Mouse (Mus musculus) C2C12 (cell line): ENCODE measurements around the gene Ihh. TPM values are rescaled to one million over a fixed set of nuclear protein-coding genes. Genes with fewer than 3 reads are reported as not detected.
A peak's percentile ranks its signal among the peaks of the same experiment; 100 is the strongest.

ENCODE experiments used
- H3K27me3 ChIP-seq: one replicate; pipeline ENCODE4 v1.6.1; 2011; ENCODE audit not compliant: control insufficient read depth, insufficient read depth, insufficient read length
- H3K36me3 ChIP-seq: one replicate; pipeline ENCODE4 v1.6.1; 2011; ENCODE audit not compliant: control insufficient read depth, insufficient read depth
- H3K4me3 ChIP-seq: one replicate; pipeline ENCODE4 v1.5.1; 2011; ENCODE audit warnings: mild to moderate bottlenecking, control low read depth; ENCODE audit not compliant: poor library complexity, insufficient read depth, severe bottlenecking
- H3K79me2 ChIP-seq: one replicate; pipeline ENCODE4 v1.6.1; 2011; ENCODE audit not compliant: control insufficient read depth, insufficient read depth
- H3K79me3 ChIP-seq: one replicate; pipeline ENCODE4 v1.6.1; 2011; ENCODE audit warnings: low read depth, control low read depth
- H3ac ChIP-seq: one replicate; pipeline ENCODE3; 2011; ENCODE audit warnings: low read depth; ENCODE audit not compliant: control insufficient read depth, insufficient read length
- CEBPB ChIP-seq: IDR thresholded peaks from one replicate; pipeline ENCODE4 v1.6.1; 2011; ENCODE audit warnings: low read depth, mild to moderate bottlenecking, control low read depth, moderate library complexity
- CTCF ChIP-seq: IDR thresholded peaks from one replicate; pipeline ENCODE4 v1.5.1; 2011; ENCODE audit not compliant: control insufficient read depth, insufficient read depth, insufficient read length
- FOSL1 ChIP-seq: IDR thresholded peaks from one replicate; pipeline ENCODE4 v1.8.0; 2011; ENCODE audit warnings: mild to moderate bottlenecking, low read length; ENCODE audit not compliant: poor library complexity, insufficient read depth, severe bottlenecking
- MAX ChIP-seq: IDR thresholded peaks from one replicate; pipeline ENCODE4 v1.6.1; 2011; ENCODE audit warnings: mild to moderate bottlenecking, control low read depth
- MYOD1 ChIP-seq: IDR thresholded peaks from one replicate; pipeline ENCODE4 v1.6.1; 2011; ENCODE audit warnings: low read depth; ENCODE audit not compliant: control insufficient read depth, insufficient read length
- MYOG ChIP-seq: IDR thresholded peaks from one replicate; pipeline ENCODE4 v1.6.1; 2011; ENCODE audit not compliant: control insufficient read depth, insufficient read length; ENCODE audit errors: extremely low read depth
- USF1 ChIP-seq: IDR thresholded peaks from one replicate; pipeline ENCODE4 v1.6.1; 2011; ENCODE audit warnings: low read depth, mild to moderate bottlenecking, control low read depth, moderate library complexity
- polyA plus RNA-seq: library from polyadenylated mRNA; unstranded; fragments of >200 nt; fragmentation: generic; extraction: Trizol; gene quantifications from one replicate; pipeline ENCODE4 v1.2.1, GENCODE M21; 2012; ENCODE audit warnings: missing spikeins

Ihh gene
- polyA plus RNA-seq, 1 experiment: 0.07 TPM

DNA sequence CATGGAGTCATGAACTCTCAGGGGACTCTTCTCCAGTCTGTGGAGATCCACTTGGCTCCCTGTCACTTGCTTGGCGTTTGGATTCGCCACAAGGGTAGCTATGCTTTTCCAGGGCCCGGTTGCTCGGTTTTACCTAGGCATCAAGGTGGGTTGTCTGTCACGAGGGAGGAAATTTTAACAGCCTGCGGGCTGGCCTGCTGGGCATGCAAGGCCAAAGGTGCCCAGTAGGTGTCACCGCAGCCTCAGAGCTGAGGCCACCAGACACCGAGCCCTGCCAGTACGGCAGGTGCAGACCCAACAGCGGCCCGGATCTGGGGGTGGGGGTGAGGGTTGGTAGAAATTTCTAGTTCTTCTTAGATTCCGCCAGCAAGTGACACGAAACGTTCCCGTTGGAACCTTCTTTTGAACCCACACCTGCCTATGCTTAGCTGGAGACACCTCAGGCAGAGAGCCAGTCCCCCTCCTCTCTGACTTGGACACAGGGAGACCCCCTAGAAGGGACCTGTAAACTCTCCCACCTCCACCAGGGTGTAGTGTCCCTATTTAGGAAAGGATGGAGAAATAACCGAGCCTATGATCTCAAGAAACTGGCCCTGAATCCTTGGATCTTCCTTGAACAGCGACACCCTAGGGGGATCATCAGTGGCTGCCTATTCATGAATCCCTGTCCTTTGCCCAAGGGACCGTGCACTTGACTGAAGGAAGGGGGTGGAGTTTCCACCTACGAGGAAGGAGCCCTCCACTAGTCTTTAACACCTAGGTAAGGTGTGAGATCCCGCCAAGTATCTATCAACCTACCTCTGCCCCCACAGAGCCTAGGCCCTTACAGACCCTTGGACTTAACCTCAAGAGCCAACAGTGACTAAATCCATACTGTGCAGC lies 2.4 kb downstream of the Ihh start:
- Histone ChIP-seq H3K79me2 (no peaks in the 10 kb centered on the region), H3ac (no peak overlapping the region), H3K27me3 (peaks cover 93% of the 10 kb centered on the region), H3K79me3 (no peaks in the 10 kb centered on the region), H3K36me3 (no peaks in the 10 kb centered on the region), H3K4me3 (no peak overlapping the region)
- no peak for TF ChIP-seq CEBPB
- no peak for TF ChIP-seq MYOG
- peak; percentile 86 for TF ChIP-seq CTCF

DNA sequence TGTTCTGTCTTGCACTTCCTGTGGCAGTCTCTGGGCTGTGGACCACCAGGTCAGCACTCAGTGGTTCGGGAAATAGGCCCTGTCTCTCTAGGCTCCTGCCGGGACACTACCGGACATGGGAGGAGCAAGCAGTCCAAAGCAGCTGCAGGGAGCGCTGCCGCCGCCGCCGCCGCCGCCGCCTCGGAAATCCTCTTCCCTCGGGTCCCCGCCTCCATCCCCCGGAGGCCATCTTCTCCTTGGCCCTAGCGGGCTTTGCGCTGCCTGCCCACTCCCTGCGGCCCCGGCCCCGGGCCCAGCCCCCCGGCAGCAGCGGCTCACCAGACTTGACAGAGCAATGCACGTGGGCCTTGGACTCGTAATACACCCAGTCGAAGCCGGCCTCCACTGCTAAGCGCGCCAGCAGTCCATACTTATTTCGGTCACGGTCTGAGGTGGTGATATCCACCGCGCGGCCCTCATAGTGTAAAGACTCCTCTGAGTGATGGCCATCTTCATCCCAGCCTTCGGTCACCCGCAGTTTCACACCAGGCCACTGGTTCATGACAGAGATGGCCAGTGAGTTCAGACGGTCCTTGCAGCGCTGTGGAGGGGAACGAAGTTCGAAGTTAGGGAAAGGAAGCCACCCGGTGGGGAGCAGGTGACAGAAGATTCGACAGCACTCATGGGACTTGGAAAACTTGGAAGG lies 3.3 kb downstream of the Ihh start:
- Histone ChIP-seq H3K79me2 (no peaks in the 10 kb centered on the region), H3ac (no peak overlapping the region), H3K79me3 (no peaks in the 10 kb centered on the region), H3K36me3 (no peaks in the 10 kb centered on the region), H3K4me3 (no peak overlapping the region), H3K27me3 (peaks cover 87% of the 10 kb centered on the region)
- TF ChIP-seq CTCF (no peak), MYOD1 (no peak), CEBPB (no peak), USF1 (no peak), MYOG (no peak), MAX (no peak), FOSL1 (no peak)

DNA sequence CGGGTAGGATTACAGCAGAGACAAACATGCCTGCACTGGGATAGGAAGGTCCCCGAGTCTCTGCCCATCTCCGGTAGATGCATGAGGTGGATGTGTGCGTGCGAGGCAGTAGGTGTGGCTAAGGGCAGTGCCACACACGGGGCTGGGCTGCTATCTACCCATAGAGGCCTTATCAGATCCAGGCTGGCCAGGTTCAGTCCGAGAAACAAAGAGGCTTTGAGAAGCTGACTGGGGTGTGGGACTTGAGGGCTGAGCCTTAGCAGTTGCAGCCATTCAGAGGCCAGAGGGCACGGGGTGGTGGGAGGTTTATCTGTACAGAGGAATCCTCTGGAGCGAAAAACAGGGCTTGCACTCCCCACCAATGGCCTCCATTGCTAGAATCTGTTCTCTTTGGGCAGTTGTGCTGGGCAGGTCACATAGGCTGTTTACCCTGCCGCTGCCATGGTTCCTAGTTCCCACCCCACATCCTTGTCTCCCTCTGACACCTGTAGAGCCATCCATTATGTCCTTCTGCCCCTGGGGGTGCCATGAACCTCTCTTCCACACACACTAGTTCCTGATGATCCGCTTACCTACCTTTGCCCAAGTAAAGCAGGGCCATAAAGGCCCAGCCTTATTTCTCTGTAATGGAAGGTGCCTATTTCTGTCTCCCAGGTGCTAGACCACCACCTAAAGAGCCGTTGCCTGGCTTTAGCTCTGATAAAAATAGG lies 9.7 kb downstream of the Ihh start:
- H3K79me3 ChIP-seq: no peaks in the 10 kb centered on the region
- no peak overlapping the region for H3K4me3 ChIP-seq
- H3K79me2 ChIP-seq: no peaks in the 10 kb centered on the region
- TF ChIP-seq MYOD1: no peak
- TF ChIP-seq CEBPB: no peak
- no peak for TF ChIP-seq FOSL1
- TF ChIP-seq CTCF: no peak
- TF ChIP-seq USF1: no peak
- TF ChIP-seq MAX: no peak
- TF ChIP-seq MYOG: no peak
- H3ac ChIP-seq: no peak overlapping the region
- H3K36me3 ChIP-seq: no peaks in the 10 kb centered on the region
- H3K27me3 ChIP-seq: peaks cover 36% of the 10 kb centered on the region

DNA sequence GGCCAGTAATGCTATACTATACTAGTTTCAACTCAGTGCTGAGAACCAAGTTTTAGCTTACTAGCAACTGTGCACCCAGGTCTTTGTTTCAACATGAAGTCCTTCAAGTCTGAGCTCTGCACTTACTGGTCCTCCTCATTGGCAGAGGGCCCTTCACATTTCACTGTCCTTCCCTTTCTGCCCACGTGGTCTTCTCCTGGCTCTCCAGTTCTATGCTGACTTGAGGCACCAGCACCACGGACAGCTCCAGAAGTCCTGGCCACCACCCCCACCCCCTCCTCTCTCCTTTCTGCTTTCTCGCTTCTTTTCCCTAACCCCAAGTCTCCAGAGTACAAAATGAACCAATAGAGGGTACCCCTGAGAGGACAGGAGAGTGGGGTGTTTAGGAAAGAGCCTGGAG lies 11.7 kb downstream of the Ihh start:
- no peak overlapping the region for H3K4me3 ChIP-seq
- no peak overlapping the region for H3ac ChIP-seq
- H3K79me3 ChIP-seq: no peaks in the 10 kb centered on the region
- no peaks in the 10 kb centered on the region for H3K36me3 ChIP-seq
- no peaks in the 10 kb centered on the region for H3K79me2 ChIP-seq
- peaks cover 26% of the 10 kb centered on the region for H3K27me3 ChIP-seq
- TF ChIP-seq CTCF (no peak), USF1 (peak; percentile 29)

DNA sequence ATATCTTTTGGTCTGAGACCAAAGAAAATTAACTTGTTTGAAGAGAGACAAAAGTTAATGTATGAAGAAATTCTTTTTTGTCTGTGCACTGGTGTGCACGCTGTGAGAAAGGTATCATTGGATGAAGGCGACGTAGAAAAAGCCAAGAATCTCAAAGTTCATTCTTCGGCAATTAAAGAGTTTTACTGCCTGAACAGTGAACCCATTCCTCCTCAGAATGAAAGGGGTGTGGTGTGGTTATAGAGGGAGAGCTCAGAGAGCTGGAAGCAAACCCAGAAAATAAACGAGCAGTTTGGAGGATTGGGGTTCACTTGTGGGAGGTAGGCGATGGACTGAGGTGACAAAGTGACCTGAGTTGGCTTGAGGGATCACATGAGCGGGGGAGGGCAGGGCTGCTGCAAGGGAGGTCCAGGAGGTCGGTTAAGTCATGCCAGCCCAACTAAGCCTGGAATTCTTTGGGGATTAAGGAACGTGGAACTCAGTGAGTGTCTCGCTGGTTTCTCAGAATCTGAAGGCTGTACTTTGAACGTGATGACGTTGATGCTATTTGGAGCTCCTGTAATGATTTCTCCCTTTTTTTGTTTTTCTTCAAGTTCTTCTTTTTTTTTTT lies 15.1 kb downstream of the Ihh start:
- Histone ChIP-seq H3K79me3 (no peaks in the 10 kb centered on the region), H3K27me3 (peaks cover 21% of the 10 kb centered on the region), H3ac (no peak overlapping the region), H3K79me2 (no peaks in the 10 kb centered on the region), H3K36me3 (no peaks in the 10 kb centered on the region), H3K4me3 (no peak overlapping the region)
- TF ChIP-seq CTCF (no peak), USF1 (no peak), FOSL1 (no peak), MYOG (no peak), CEBPB (no peak), MYOD1 (no peak), MAX (no peak)
